Mouse (Mus musculus) heart, postnatal 0 days (tissue): ENCODE measurements around the gene Nek7.

Experiments used
- CTCF ChIP-seq: IDR thresholded peaks from 2 replicates; pipeline ENCODE4 v1.5.1; 2016; ENCODE audit warnings: antibody characterized with exemption, control low read depth, low read depth
- EP300 ChIP-seq: IDR thresholded peaks from 2 replicates; pipeline ENCODE4 v1.6.1; 2016; ENCODE audit warnings: antibody characterized with exemption, low read depth

DNA sequence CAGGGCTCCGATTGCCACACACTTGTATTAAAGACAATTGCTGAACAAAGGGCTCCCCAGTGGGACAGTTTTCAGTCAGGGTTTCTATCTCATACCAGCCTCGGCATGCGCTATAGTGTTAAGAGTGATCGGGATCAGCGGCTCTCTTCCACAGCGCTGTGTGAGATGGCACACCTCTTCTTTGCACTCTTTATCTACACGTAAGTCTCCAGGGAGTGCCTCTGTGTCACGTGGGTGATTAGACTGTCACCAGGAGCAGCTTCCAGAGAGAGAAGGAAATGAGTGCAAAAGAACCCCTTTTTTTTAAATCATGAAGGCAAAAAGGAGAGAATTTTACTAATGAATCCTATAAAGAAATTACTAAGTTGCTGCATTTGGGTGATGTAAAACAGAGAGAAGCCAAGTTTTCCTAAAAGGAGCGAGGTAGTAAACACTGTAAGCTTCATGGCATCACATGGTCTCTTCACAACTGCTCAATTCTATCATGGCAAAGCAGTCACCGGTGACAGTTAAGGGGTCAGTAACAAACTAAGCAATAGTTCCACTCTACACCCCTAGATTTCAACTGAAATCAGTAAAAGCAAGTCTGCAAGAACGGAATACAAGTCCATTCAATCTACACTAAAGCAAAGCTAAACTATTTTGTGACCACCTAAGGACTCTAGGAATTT, 40.0 kb downstream of the Nek7 start:
- no peak for TF ChIP-seq CTCF
- no peak for TF ChIP-seq EP300
